Mouse (Mus musculus) liver, adult 2 months (tissue): Measurements from ENCODE around the gene 1110008P14Rik. TPM values are rescaled to one million over a fixed set of nuclear protein-coding genes. Genes with fewer than 3 reads are reported as not detected.

Source experiments
- DNase-seq: peaks from one replicate; pipeline ENCODE4 v3.0.0-alpha.2; 2011; ENCODE audit warnings: low read depth, low spot score; ENCODE audit errors: extremely low read depth
- H3K27ac ChIP-seq: fragments of 200-500 bp; replicated peaks from 2 replicates; pipeline ENCODE4 v1.5.1; 2012; ENCODE audit warnings: low read depth, mild to moderate bottlenecking, control low read depth, inconsistent platforms, low read length; ENCODE audit not compliant: insufficient read depth
- H3K27me3 ChIP-seq: fragments of 200-500 bp; 2 replicates; pipeline ENCODE4 v1.6.1; 2012; ENCODE audit warnings: mild to moderate bottlenecking, moderate library complexity, low read length, inconsistent platforms; ENCODE audit not compliant: control insufficient read depth, insufficient read depth
- H3K36me3 ChIP-seq: fragments of 200-500 bp; 2 replicates; pipeline ENCODE4 v1.6.1; 2012; ENCODE audit warnings: low read length, inconsistent platforms; ENCODE audit not compliant: control insufficient read depth, insufficient read depth
- H3K4me1 ChIP-seq: fragments of 200-500 bp; 2 replicates; pipeline ENCODE4 v1.6.1; 2011; ENCODE audit warnings: low read length; ENCODE audit not compliant: control insufficient read depth, insufficient read depth
- H3K4me3 ChIP-seq: fragments of 200-500 bp; 2 replicates; pipeline ENCODE4 v1.5.1; 2011; ENCODE audit warnings: low read depth, mild to moderate bottlenecking, control low read depth, low read length, moderate library complexity; ENCODE audit not compliant: insufficient read depth
- H3K79me2 ChIP-seq: fragments of 200-500 bp; 2 replicates; pipeline ENCODE4 v1.6.1; 2012; ENCODE audit warnings: inconsistent platforms, mild to moderate bottlenecking, low read length, moderate library complexity; ENCODE audit not compliant: control insufficient read depth, insufficient read depth
- H3K9ac ChIP-seq: fragments of 200-500 bp; 2 replicates; pipeline ENCODE4 v1.6.1; 2012; ENCODE audit warnings: low read depth, mild to moderate bottlenecking, control low read depth, inconsistent platforms, low read length
- CTCF ChIP-seq: fragments of 200-500 bp; IDR thresholded peaks from 2 replicates; pipeline ENCODE4 v1.5.1; 2011; ENCODE audit warnings: low read depth, low read length, control low read depth
- POLR2A ChIP-seq: fragments of 200-500 bp; IDR thresholded peaks from 2 replicates; pipeline ENCODE4 v1.6.1; 2011; ENCODE audit warnings: low read length, control low read depth; ENCODE audit not compliant: insufficient read depth; ENCODE audit errors: extremely low read depth
- WGBS: fragments of 180-500 bp; shearing (Covaris S2); methylation state at CpG from one replicate; pipeline ENCODE4 v1.1.7; 2018; 5-methylcytosine and 5-hydroxymethylcytosine counted together
- polyA plus RNA-seq: library from polyadenylated mRNA; depleted of rRNA; stranded (reverse); fragments of >200 nt; gene quantifications from 2 replicates; pipeline ENCODE4 v1.2.3, GENCODE M21; 2012
- total RNA-seq: library from RNA; depleted of rRNA; stranded (reverse); fragments of >200 nt; gene quantifications from 2 replicates; pipeline ENCODE4 v1.2.3, GENCODE M21; 2014

Gene 1110008P14Rik
- total and polyA plus RNA-seq, 2 experiments = 32.5 to 103 TPM

DNA sequence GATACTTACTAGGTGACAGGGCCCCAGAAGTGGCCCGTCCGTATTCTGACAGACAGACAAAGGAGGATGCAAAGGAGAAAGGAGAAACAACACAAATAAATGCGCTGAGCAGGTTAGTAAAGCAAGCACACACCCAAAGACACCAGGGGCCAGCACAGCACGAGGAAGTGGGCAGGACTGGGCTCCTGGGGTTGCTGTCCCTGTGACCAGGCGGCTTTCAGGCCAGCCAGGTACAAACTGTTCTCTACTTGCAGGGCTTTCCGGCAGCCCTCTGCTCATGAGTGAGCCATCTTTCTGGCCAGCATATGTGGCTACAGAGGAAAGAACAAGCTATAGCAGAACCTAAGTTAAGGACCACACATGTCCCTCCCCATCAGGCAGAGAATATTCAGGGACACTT, 38.9 kb upstream of the 1110008P14Rik start:
- Histone ChIP-seq H3K4me3 (peak overlapping the region; percentile 61), H3K79me2 (peaks cover 3% of the 10 kb centered on the region; the same call in 1 of the 2 replicates), H3K4me1 (peaks cover 38% of the 10 kb centered on the region), H3K9ac (peak overlapping the region; percentile 78), H3K27ac (peak overlapping the region; percentile 86), H3K36me3 (peaks cover 48% of the 10 kb centered on the region), H3K27me3 (no peaks in the 10 kb centered on the region)
- no peak for TF ChIP-seq POLR2A
- TF ChIP-seq CTCF = no peak
- WGBS = 31% methylated on average over 6 of the region's 6 CpGs
- DNase-seq = peak; percentile 69

DNA sequence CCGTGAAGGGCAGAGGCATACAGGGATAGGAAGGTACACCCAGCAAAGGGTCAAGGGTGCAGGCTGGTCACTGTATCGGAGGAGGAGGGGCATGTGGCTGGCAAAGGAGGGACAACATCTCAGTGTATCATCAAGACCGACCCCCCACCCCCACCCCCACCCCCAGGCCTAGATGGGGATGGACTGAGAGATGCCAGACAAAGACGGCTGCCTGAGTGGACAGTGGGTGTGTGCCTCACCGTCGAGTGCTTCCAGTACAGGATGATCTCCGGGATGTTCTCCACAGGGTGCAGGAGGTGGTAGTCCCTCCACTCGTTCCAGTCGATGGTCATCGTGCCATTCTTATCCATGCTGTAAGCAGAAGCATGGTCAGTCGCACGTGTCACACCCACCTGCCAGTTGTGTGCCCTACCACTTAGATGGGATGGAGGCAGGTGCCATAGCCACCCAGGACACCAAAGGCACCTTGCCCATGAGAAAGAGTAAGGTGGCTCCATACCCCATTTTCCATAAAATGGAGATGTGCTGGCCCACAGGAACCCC, 38.4 kb upstream of the 1110008P14Rik start:
- no peaks in the 10 kb centered on the region for H3K27me3 ChIP-seq
- WGBS = 26% methylated on average over 12 of the region's 12 CpGs
- H3K27ac ChIP-seq = peak overlapping the region; percentile 86
- peak; percentile 82 for DNase-seq
- peak overlapping the region; percentile 61; the same call in 1 of the 2 replicates for H3K4me3 ChIP-seq
- TF ChIP-seq POLR2A (0 out of 2 replicates have a peak, but pooled peaks have one; percentile 35), CTCF (no peak)
- H3K79me2 ChIP-seq = peaks cover 3% of the 10 kb centered on the region; the same call in 1 of the 2 replicates
- H3K36me3 ChIP-seq = peaks cover 53% of the 10 kb centered on the region
- peaks cover 38% of the 10 kb centered on the region for H3K4me1 ChIP-seq
- H3K9ac ChIP-seq = peak overlapping the region; percentile 78

DNA sequence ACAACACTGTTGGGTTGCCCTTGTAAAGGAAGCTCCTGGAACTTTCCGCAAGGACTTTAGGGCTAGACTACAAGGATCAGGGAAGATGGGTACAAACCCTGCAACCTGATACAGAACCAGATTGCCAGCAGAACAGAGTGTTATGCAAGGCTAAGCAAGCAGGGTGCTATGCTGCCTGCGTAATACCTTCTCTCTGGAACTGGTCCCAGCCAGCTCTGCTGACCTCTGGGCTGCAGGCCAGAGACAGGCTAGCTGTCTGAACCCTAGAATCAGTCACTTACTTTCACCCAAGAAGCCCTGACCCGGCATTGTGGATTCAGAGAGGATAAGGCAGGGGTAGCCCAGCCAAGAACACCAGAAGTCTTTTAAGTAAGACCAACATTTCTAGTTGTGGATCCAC, 37.6 kb upstream of the 1110008P14Rik start:
- H3K9ac ChIP-seq = peak overlapping the region; percentile 65
- DNase-seq = peak; percentile 97
- H3K79me2 ChIP-seq = peaks cover 3% of the 10 kb centered on the region; the same call in 1 of the 2 replicates
- peak overlapping the region; percentile 93 for H3K27ac ChIP-seq
- WGBS = 10% methylated on average over 3 of the region's 3 CpGs
- TF ChIP-seq POLR2A (no peak), CTCF (no peak)
- H3K36me3 ChIP-seq = peaks cover 57% of the 10 kb centered on the region
- H3K4me3 ChIP-seq = peak overlapping the region; percentile 19; the same call in 1 of the 2 replicates
- peaks cover 36% of the 10 kb centered on the region for H3K4me1 ChIP-seq
- no peaks in the 10 kb centered on the region for H3K27me3 ChIP-seq

GRCm38 (mm10) chr2:32418430-32419151, 36.9 kb upstream of the 1110008P14Rik start:
- TF ChIP-seq POLR2A (no peak), CTCF (0 out of 2 replicates have a peak, but pooled peaks have one; percentile 3)
- Histone ChIP-seq H3K27me3 (no peaks in the 10 kb centered on the region), H3K4me3 (peak overlapping the region; percentile 19), H3K79me2 (peaks cover 3% of the 10 kb centered on the region; the same call in 1 of the 2 replicates), H3K4me1 (peaks cover 35% of the 10 kb centered on the region), H3K9ac (peak overlapping the region; percentile 65), H3K36me3 (peaks cover 57% of the 10 kb centered on the region), H3K27ac (peak overlapping the region; percentile 93)
- peak; percentile 99 for DNase-seq
- WGBS = 32% methylated on average over 12 of the region's 12 CpGs

GRCm38 (mm10) chr2:32417486-32417885, 35.7 kb upstream of the 1110008P14Rik start:
- Histone ChIP-seq H3K4me1 (peaks cover 35% of the 10 kb centered on the region), H3K27me3 (no peaks in the 10 kb centered on the region), H3K4me3 (no peak overlapping the region), H3K9ac (peak overlapping the region; percentile 46), H3K27ac (peak overlapping the region; percentile 86), H3K79me2 (no peaks in the 10 kb centered on the region), H3K36me3 (peaks cover 57% of the 10 kb centered on the region)
- WGBS = 32% methylated on average over 8 of the region's 8 CpGs
- DNase-seq = peak; percentile 95
- TF ChIP-seq POLR2A (no peak), CTCF (no peak)
